Mouse (Mus musculus) cerebellum, adult 9-11 months (tissue): ENCODE measurements around the gene Clec9a.

Experiments used
- DNase-seq: peaks from one replicate; pipeline ENCODE4 v3.0.0; 2022

Gene Clec9a

DNA sequence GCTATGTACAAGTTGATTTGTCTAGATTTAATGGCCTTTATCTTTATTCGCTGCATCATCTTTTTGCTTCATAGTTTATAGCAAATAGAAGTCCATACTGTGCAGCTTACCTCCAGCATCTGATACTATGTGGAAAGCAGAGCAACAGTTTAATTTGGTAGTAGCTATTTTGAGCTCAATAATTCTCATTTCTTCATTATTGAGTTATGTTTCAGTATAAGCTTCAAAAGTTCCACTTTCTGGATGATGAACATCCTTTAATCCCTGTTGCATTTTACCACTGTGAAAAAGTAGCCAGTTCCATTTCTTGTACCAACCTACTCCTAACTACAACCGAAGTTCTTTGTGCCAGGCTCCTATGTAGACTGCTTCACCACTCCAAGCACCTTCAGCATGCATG lies at the start of gene Clec9a:
Gene Clec9a, plus strand, starts transcription at position 301 of the 400 bp plus-strand sequence.
- DNase-seq: no peak

DNA sequence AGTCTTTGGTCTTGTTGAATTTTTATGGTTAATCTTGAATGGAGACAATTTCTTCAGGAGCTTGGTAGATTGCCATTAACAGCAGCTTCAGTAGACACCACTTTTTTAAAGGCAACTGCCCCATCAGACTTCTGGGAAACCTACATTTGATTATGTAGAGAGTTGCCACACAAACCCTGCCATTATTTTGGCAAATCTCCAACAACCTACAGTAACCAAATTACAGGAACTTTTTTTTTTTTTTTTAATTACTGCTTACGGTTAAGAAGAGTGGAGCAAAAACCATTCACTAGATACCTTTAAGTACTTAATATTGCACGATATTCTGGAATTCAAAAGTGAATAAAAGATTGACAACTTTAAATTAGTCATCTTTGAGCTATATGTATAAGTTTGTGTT lies 49.1 kb upstream of the Clec9a start:
- no peak for DNase-seq

DNA sequence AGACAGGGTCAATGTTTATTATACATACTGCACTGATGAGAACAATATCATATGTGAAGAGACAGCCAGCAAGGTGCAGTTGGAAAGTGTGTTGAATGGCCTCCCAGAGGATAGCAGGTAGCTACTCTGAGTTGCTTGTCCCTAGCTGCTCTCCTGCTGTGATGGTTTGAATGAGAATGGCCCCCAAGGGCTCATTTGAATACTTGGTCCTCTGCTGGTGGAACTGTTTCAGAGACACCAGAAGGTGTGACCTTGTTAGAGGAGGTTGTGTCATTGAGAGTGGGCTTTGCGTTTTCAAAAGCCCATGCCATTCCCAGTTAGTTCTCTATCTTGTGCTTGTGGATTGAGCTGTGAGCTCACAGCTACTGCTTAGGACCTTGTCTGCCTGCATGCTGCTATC lies 44.7 kb upstream of the Clec9a start:
- DNase-seq: no peak

DNA sequence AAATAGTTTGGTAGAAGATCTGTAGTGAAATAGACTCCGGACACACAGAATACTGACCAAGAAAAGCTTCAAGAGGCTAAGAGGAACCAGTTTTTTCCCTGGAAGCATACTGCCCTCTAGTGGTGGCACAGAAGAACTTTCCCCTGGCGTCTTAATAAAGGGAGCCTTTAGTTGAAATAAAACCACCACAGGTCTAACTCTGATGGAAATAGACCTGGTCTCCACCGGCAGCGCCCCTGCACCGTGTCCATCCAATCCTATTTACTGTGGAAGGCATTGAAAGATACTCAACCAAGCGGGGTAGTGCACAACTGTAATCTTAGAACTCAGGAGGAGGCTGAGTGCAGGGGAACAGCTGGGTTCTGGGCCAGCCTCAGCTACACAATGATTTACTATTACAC lies 42.7 kb upstream of the Clec9a start:
- peak; percentile 5 for DNase-seq

DNA sequence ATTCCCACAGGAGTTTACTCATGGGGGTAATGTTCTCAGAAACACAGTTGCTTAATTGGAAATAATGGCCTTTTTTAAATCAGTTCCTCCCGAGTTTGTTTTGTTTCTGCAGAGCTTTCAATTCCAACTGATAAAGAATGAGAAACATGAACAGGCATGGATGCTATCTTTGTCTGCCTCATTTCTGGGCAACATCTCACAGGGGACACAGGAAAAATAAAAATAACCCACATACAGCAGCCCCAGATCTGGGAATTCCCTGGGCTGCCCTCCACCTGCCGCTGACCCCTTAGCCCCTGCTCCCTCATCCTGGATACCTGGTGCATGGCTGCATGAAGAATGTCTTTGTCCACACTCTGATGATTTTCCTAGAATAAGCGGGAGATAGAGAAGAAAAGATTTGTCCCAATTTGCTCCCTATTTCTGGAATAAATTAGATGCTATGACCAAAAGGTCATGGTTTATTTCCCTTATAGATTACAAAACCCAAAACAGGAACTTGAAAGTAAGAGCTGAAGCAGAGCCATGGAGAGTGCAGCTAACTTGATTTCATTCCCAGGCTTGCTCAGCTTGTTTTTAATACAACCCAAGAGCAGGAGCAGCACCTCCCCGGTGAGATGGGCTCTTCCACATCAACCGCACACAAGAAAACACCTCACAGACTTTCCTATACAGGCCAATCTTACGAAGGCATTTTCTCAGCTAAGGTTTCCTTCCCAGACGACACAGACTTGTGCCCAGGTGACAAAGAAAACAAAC lies 39.1 kb upstream of the Clec9a start:
- no peak for DNase-seq

DNA sequence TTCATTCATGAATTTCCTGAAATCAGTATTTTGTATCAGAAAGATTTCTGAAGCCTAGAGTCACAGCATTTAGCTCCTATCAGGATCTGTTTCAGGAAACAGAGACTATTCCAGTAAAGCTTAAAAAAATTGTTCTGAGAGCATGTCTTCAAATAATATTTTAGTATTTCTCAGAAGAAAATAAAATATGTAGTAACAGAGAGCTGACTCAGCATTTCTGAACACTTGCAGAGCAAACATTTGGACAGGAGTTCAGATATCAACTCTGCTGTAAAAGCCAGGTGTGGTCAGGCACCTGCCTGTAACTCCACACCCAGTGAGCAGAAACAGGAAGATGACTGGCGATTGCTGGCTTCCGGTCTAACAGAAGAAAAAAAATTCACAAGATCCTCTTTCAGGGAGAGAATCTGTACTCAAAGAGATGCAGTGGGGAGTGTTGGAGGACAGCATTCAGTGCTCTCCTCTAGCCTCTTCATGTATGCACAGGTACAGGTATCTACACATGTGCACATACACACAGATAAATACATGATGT lies 33.7 kb upstream of the Clec9a start:
- DNase-seq: no peak

DNA sequence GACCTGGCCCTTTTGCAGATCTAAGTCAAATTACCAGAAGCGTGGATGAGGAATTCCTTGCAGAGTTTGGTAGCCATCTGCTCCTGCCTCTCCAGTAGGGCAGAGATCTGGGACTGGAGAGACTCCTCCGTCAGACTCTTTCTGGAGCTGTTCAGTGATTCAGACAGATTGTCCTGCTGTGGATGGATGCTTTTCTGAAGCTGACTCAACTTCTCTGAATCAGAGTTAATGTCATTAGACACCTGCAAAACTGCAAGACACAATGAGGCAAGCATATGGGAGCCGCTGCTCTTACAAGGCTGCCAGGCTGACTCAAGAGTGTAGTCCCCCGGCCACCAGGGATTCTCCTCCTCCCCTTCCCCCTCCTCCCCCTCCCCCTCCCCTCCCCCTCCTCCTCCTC lies 28.2 kb upstream of the Clec9a start:
- DNase-seq: no peak

DNA sequence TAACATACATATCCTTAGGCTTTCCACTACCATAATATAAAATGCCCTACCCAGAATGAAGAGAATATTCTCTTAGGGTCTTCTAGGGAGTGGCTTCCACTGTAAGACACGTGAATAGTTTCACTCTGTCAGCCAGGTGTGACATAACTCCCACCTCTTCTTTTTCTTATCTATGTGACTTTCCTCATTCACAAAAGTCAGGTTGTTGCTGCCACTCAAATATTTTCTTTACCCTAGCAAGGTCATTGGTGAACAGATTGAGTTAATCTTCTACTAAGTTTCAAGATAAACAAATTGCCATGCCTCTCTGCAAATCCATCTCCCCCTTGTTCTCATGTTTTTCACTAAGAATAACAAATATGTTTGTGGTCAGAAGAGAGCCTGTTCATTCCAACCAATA lies 26.9 kb upstream of the Clec9a start:
- no peak for DNase-seq

DNA sequence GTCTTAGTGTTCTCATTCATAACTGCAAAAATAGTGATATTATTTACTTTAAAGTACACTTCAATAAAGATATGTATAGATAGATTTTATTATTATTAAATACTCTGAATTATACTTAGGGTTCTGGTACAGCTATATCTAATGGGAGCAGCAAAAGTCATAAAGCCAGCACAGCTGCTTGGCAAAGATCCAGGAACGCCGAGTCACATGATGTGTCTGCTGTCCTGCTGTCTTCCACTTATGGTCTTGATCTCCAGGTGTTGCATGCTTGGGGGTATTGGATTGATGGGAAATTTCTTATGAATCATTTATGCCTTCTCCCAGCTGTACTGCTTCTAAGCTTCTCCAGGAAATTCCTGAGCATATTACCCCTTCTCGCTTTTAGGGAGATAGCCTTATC lies 25.2 kb upstream of the Clec9a start:
- no peak for DNase-seq

DNA sequence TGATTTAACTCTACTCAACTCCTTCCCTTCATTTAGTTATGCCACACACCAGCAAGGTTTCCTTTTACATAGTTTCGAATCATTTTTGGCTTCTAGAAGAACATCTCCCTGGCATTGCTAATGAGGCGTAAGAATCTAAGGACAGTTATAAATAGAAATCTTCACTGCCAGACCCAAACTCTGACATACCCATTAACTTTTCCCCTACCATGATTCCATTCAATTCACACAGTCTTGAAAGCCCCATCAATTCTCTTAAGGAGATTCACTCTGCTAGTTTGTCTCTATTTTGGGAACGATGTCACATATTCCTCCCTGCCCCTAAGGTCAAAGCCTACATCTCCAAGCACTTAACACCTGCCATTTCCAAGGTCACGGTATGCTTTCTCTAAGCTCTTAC lies 23.7 kb upstream of the Clec9a start:
- DNase-seq: no peak

DNA sequence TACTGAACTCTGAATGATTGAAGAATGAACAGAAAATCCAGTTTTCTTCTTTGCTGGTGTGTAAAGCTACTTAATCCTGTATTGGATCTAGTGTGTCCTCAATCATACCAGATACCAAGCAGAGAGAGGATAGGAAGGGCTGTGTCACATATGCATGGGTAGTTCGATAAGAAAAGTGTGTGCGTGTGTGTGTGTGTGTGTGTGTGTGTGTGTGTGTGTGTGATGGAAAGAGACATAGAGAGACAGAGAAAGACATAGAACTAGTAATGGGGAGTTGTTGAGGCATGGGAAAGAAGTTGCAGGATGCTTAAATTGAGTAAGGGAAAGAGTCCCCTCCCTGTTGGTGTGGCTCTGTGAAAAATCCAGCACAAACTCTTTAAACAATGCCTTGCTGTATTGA lies 22.9 kb upstream of the Clec9a start, which contains the start of gene Clec12b:
Gene Clec12b, minus strand, starts transcription at position 101 of the 400 bp plus-strand sequence.
- DNase-seq: no peak

DNA sequence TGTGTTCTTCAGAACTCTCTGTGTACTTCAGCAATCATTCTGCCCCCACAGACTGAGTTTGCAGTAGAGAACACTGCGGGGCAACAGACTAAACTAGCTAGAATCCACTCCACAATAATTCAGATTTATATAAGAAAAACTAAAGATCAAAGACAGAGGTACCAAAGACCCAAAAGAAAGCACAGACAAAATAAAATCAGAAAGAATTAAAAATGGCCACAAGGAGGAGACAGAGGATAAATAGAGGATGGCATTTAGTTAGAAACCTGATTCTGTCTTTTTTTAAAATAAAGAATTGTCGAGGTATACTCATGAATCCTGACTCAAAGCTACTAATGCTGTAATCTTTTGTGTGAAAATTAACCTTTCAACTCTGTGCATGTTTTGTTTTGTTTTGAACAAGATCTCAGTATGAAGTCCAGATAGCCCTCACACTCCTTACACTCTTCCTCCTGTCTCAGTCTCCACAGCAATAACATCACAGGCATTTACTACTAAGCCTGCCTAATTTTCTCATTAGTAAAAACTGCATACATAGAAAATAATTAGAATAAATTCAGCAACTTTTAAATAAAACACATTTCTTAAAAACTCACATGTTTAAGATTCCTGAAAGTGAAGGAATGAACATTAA lies 15.5 kb upstream of the Clec9a start:
- no peak for DNase-seq

DNA sequence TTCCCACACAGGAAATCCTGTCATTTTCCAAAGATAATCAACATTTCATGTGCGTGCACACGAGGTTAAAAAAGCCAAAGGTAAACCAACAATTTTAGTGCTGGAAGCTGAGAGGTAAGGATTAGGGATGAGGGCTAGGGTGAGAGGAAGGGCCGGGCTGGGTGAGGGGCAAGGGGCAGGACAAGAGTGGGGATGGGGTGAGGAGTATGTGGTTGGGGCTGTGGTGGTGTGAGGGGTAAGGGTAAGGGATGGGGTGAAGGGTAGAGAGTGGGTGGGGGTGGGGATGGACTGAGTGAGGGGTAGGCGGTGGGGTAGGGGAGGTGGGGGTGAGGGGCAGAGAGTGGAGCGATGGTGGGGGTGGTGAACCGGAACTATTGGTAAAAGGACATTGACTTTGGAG lies 14.9 kb upstream of the Clec9a start:
- DNase-seq: no peak

DNA sequence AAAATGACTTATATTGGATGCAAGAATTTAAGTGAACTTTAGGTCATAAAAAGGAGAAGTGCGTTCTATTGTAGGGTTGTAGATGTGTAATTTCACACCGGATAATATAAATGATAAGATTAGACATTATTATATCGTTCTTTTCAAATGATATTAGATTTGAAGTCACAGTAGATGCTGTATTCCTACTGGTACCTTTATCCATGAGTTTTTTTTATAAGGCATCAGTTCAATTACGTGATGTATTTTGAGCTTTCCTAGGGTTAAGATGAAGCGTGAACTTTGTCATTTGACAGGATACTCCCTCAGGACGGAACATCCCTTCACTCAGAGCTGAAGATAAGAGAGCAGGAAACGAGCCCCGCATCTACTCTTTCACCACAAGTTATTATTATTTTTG lies 11.7 kb upstream of the Clec9a start, which contains the start of gene Clec1b:
Gene Clec1b, plus strand, starts transcription at position 301 of the 400 bp plus-strand sequence.
- DNase-seq: no peak

DNA sequence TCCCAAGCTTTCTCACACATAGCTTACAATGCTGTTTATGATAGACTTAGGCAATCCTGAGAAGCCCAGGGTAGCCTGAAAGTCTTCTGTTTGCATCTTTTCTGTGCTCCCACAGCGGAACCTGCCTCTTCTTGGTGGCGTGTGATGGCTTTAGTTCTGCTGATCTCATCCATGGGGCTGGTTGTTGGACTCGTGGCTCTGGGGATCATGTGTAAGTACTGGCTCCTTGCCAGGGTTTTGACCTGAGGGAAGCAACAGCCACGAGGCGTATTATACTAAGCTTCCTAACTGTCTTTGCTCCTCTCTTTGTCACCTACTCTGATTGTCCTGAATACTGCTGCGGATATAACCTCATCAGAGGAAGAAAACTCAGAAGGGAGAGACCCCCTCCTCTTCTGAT lies 8.7 kb upstream of the Clec9a start:
- no peak for DNase-seq

DNA sequence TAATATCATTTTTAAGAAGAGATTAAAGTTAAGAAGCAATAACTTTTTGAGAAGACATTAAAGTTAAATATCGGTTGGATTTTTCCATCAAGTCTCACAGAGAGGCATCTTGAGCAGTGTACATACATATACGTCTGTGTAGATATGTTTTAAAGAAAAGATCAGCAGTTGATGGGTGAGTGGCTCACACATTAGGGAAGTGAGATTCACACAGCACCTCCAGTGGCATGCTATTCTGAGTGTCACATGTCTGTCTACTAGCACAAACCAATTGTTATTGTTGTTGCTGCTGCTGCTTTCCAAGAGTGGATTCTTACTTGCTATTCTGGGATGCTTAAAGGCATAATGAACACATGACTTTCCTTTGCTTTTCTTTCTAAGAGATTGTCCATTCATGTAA lies 6.3 kb upstream of the Clec9a start:
- no peak for DNase-seq

DNA sequence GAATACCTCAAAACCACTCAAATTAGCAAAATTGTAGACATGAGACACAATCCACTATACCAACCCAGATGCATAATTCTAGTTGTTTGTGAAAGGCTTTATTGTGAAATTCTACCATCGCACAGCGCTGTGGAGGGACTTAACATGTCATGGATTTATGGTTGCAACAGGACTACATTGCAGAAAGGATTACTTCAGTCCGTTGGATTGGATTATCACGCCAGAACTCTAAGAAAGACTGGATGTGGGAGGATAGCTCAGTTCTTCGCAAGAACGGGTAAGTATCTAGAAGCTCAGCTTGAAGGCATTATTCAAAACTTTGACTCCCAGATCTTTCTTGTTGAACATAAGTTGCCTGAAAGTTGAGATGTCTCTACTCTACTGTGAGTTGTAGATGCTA lies 5.3 kb upstream of the Clec9a start:
- DNase-seq: no peak

DNA sequence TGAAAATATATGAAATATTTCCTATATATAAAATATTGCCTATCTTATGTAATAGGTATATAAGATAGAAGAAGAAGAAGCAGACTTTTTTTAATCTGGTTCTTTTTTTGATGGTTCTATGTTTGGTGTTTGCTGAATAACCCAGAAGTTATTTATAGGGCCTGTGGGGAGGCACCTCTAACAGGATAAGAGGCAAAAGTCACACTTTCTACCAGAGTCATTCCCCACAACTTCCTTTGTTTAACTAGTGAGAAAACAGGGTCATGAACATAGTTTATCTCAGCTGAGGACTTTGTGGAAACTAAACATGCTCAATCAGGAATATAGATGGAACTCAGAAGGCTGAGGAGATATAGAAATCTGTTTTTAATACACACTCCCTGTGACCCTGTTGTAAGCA lies 2.7 kb upstream of the Clec9a start:
- no peak for DNase-seq

DNA sequence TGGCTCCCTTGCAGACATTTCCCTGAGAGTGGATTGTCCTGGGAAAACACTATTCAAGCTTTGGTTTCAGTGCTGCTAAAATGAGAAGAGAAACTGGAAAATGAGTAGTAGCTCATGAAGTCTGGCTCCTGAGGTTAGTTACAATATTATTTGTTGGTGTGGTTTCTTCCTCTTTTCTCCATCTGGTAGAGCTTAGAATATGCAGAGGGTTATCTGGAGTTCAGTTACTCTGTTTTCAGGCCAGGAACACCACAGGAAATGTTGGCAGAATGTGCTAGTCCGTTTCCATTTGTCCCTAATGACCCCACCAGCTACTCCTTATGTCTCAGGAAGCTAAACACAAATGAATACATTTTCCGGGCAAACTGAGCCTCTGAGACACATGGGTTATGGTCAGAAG lies 1.3 kb upstream of the Clec9a start:
- DNase-seq: no peak

DNA sequence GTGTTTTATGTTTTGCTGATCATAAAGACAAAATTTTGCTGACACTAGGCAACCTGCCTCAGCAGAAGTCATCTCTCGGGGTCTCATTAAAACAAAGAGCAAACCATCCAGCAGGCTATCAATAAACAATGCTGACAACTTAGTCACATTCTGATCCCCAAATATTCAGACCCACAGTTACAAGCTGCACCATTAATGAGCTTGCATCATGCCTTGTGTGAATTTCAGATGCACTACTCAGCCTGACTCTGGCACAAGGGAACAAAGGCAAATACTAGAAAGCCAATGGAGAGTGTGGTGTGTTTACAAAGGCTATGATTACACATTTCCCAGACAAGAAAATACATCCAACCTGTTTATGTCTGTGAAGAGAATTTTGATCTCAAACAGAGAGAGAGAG lies 5.5 kb downstream of the Clec9a start:
- DNase-seq: no peak

DNA sequence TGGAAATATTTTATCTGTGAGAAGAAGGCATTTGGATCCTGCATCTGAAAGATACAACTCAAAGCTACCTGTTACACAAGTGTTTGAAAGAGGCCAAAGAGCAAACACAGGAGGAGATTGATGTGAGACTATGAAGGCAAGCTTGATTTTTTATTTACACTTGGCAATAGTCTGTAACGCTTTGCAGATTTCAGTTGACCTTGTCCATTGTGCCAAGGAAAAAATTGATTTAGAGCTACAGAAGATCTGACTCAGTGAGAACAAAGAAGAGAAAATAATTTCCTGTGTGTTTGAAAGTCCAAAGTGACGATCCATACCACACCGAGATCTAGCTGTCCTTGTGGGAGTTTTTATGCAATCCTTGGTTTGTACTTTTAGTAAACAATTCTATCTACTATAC lies 13.6 kb downstream of the Clec9a start:
- no peak for DNase-seq

DNA sequence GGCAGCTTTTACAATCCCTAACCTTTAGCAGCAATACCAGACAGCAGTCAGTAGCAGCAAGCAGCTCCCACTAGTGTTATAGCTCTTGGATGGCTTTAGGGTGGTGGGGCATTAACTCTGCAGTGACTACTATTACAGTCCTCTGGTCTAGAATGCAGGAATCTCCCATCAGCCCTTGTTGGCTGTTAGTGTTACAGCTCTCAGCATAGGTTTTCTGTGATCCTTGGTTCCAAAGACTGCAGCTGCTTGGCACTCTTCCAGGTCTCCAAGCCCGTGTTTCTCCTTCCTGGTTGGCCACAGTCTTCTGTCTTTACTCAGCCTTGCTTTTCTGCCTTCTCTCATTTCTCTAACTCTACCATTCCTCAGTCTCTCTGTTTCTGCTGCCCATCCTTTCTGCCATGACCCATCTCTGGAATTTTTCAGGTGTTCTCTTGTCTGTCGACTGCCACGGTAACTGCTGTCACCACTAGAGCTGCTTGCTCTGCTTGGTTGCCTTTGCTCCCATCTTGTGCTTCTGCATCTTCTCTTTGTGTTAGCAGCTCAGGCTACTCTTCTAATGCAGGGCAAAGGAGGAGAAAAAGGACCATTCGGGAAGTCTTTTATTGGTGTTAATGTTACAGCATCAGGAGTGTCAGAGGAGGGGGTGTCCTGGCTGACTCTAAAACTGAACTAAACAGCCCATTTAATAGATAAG lies 14.5 kb downstream of the Clec9a start:
- DNase-seq: no peak

DNA sequence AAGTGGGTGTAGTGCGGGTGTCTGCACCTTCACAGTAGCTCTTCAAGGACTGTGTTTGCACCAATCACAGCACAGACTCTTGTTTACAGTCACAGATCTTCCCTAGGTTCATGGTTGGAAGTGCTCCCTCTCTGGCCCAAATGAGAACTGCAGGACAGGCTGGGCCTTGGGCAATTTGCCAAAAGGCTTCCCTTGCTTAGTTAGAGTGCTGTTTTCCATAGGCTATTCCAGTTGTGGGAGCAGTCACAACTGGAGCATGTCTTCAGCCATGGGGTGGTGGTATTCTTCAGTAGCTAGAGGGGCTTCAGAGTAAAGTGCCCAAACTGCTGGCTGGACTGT lies 15.0 kb downstream of the Clec9a start:
- DNase-seq: peak; percentile 41

DNA sequence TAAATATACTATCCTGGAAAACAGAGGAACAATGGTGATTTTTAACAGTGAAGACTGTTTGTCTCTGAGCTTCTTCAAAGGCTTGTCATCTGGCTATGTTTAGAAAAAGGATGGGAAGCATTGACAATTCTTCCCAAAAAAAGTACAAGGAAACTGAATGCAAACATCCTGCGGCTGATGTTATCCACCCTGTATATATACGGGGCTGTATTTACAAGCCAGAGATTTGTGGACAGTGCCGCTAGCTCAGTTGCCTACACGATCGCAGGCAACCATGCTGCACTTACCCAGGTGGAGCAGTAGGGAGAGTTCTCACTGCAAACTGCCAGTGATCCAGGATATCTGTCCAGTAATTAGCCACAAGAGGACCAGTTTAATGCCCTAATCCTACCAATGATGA lies 16.6 kb downstream of the Clec9a start:
- no peak for DNase-seq
